Mouse (Mus musculus) embryonic fibroblast, embryonic 13.5 days (primary cell): ENCODE measurements around the gene Smtn. TPM values are rescaled to one million over a fixed set of nuclear protein-coding genes. Genes with fewer than 3 reads are reported as not detected.

ENCODE experiments used
- H3K27ac ChIP-seq: 2 replicates; pipeline ENCODE4 v1.5.1; 2012; ENCODE audit warnings: low read length, control low read depth, inconsistent platforms; ENCODE audit not compliant: insufficient read depth
- H3K4me1 ChIP-seq: 2 replicates; pipeline ENCODE4 v1.6.1; 2011; ENCODE audit warnings: low read length; ENCODE audit not compliant: control insufficient read depth, insufficient read depth
- H3K4me3 ChIP-seq: 2 replicates; pipeline ENCODE4 v1.5.1; 2011; ENCODE audit warnings: mild to moderate bottlenecking, control low read depth, low read length; ENCODE audit not compliant: insufficient read depth
- CTCF ChIP-seq: IDR thresholded peaks from 2 replicates; pipeline ENCODE4 v1.5.1; 2011; ENCODE audit warnings: mild to moderate bottlenecking, control low read depth, low read length, moderate library complexity, borderline replicate concordance; ENCODE audit not compliant: insufficient read depth
- POLR2A ChIP-seq: IDR thresholded peaks from 2 replicates; pipeline ENCODE4 v1.6.1; 2011; ENCODE audit warnings: low read depth, mild to moderate bottlenecking, control low read depth, low read length, moderate library complexity
- polyA plus RNA-seq: library from polyadenylated mRNA; stranded (reverse); fragments of >200 nt; gene quantifications from 2 replicates; pipeline ENCODE4 v1.2.4, GENCODE M21; 2011; ENCODE audit warnings: low read depth; ENCODE audit not compliant: missing spikeins, insufficient read length

Gene Smtn
- polyA plus RNA-seq, 1 experiment = 79.0 TPM

DNA sequence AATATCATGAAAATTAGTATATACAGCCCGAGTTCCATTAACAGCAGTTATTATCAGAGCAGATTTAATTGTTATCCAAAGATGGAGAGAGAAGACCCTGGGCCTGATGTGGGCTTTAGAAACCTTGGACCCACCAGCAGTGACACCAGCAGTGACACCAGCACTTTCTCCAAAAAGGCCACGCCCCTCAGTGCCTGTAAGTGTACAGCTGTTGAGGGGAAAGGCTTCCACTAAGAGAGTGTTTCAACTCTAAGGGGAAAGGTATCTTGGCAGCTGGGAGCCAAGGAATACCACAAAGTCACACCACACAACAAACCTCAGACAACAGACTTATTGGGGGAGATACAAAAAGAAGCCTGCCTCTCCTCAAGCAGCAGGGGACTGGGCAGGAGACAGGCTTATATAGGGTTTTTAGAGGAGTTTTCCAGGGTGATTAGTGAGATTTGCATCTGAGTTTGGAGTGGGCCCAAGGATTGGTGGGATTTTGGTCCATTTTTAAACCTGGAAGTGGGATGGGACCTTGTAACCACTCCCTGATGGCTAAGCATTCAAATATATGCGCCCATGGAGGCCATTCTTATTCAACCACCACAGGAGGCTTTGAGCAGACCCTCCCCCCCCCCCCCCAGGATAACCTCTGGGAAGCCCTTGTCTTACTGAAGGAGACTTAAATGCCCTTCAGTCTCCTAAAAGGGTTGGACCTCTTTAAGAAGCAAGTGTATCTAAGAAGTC, 8.3 kb upstream of the Smtn start:
- Histone ChIP-seq H3K27ac (no peak overlapping the region), H3K4me3 (no peak overlapping the region), H3K4me1 (no peaks in the 10 kb centered on the region)
- TF ChIP-seq POLR2A (no peak), CTCF (no peak)

DNA sequence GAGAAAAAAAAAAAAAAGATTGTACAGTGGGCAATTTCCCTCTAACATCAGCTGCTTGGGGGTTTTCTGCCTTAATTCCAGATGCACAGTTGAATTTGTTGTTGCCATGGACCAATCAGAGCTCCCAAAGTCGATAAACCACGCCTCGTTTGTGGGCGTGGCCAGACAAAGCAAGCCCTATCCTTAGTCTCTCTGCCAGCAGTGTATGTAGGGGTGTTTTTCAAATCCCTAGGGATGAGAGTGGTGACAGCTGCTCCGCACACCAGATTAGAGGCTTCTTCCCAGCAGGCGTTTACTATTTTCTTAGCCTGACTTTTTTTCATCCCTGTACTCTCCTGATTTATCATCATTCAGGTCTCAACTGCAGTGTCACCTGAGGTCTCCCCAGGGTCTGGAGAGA, 7.6 kb upstream of the Smtn start:
- Histone ChIP-seq H3K27ac (no peak overlapping the region), H3K4me3 (no peak overlapping the region), H3K4me1 (no peaks in the 10 kb centered on the region)
- TF ChIP-seq CTCF (no peak), POLR2A (no peak)

DNA sequence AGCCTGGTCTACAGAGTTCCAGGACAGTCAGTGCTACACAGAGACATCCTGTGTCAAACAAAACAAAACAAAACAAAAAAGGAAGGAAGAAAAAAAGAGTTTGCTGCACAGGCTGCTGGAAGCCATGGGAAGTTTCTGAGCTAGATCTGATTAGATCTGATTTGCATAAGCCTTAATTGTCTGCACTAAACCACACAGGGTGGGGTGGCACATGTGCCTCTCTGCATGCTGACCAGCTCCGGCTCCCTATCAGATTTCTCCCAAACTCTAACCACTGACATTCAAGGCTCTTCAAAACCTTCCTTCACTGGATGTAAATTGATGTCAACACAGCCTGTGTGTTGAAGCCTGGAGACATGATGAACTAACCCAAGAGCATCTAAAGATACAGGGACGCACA, 6.6 kb upstream of the Smtn start:
- Histone ChIP-seq H3K27ac (no peak overlapping the region), H3K4me1 (no peaks in the 10 kb centered on the region), H3K4me3 (no peak overlapping the region)
- TF ChIP-seq POLR2A = no peak
- TF ChIP-seq CTCF = no peak

DNA sequence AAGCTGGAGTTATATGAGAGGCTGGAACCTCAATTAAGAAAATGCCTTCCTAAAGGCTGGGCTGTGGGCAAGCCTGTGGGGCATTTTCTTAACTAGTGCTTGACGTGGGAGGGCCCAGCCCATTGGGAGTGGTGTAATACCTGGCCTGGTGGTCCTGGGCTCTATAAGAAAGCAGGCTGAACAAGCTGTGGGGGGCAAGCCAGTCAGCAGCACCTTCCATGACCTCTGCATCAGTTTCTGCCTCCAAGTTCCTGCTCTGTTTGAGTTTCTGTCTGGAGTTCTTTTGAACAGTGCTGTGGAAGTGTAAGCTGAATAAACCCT, 5.8 kb upstream of the Smtn start:
- TF ChIP-seq POLR2A (no peak), CTCF (no peak)
- Histone ChIP-seq H3K4me1 (no peaks in the 10 kb centered on the region), H3K4me3 (no peak overlapping the region), H3K27ac (no peak overlapping the region)

DNA sequence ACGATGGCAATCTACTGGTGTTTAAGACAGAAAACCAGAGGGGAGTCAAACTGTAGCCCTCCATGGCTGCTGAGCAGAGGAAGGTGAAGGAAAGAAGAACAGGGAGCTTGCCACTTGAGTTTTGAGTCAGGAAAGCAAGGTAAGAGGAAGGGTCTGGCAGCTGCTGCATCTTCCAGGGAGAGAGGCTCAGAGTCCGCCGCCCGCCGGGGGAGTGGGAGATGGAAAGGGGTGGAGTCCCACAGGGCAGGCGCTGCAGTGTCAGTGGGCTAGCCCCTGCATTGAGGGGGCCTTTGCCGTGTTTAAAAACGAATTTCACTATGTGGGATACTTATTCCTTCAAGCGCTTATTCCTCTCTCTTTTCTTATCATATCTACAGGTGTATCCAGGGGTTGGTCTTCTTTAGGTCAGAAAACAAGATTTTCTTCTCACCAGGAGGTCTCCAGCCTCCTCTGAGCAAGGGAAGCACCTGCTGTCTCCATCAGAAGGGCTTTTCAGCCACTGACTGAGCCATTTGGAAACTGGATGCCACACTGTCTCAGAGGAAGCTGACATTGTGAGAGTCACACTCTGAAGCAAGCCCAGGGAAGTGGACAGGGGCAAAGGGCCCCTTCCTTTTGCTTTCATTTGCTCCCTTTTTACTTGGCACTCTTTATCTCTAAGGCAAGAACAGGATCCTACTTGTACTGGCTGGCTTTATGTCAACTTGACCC, 5.3 kb upstream of the Smtn start:
- Histone ChIP-seq H3K4me3 (no peak overlapping the region), H3K27ac (no peak overlapping the region), H3K4me1 (no peaks in the 10 kb centered on the region)
- TF ChIP-seq CTCF = no peak
- TF ChIP-seq POLR2A = no peak

DNA sequence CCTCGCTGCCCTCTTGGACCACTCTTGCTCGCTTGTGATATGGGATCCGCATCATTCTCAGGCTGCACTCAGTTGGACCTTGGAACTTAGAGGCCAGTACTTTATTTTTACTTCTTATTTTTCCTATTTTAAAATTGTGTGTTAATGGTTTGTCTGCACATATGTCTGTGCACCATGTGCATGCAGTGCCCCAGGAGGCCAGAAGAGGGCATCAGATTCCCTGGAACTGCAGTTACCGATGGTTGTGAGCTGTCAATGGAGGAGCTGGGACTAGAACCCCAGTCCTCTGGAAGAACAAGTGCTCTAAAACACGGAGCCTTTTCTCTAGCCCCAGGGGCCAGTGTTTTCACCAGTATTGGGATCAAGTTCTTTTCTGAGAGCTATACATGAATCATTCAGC, 4.0 kb upstream of the Smtn start:
- TF ChIP-seq CTCF = no peak
- TF ChIP-seq POLR2A = no peak
- Histone ChIP-seq H3K27ac (no peak overlapping the region), H3K4me1 (no peaks in the 10 kb centered on the region)

DNA sequence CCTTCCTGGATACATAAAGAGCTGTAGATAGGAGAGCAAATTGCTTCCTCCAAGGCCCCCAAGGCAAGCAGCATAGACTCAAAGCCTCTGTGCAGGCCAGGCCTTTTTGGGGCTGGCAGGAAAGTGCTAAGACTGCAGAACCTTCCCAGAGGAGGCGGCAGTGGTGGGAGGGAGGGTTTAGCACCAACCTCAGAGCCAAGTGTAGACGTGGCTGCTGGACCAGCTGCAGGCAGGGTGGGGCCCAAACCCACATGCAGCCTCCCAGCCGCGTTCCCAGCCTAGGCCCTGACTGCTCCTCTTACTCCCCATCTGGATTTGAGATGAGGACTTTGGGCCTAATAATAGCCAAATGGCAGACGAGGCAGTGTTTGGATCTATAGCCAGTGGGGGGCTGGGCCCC, 2.6 kb upstream of the Smtn start:
- H3K4me3 ChIP-seq = no peak overlapping the region
- peak; percentile 49; the same call in 1 of the 2 replicates for TF ChIP-seq POLR2A
- TF ChIP-seq CTCF = no peak
- H3K4me1 ChIP-seq = no peaks in the 10 kb centered on the region
- peak overlapping the region; percentile 47 for H3K27ac ChIP-seq

More for the DNA sequence above, 4.0 kb upstream of the Smtn start:
- no peak overlapping the region for H3K4me3 ChIP-seq

DNA sequence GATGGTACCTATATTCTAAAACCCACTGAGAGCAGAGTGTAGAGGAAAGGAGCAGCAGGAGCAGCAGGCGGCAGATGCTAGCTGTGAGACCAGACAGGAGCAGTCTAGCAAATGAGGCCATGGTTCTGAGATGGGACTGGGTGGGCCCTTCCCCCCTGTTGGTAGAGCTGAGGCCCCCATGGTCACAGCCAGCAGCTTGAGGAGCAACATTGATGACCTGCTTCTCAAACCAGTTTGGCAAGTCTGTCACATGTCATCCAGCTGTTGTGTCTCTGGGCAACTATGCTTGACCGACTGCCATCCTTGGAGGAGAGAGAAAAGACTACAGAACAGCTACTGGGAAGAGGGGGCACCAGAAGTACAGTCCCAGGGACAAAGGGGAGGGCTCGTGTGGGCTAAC, 1.5 kb upstream of the Smtn start:
- H3K4me3 ChIP-seq = no peak overlapping the region
- TF ChIP-seq POLR2A = no peak
- TF ChIP-seq CTCF = no peak
- 0 out of 2 replicates have a peak, but pooled peaks cover under 1% of the 10 kb centered on the region for H3K4me1 ChIP-seq
- no peak overlapping the region for H3K27ac ChIP-seq

DNA sequence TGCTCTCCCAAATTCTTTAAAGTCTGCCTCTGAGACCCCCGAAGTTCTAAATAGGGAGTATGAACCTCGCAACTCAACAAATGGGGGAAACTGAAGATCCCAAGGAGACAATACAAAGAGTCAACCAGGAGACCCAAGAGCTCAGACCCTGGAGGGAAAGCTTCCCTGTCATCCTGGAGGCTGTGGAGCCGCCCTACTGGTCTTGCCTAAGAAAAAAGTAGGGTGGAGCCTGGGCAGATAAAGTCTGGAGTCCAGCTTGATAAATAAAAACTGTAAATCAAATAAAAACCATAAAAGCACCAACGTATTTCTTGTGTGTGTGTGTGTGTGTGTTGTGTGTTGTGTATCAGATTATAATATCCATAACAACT, 601 bp downstream of the Smtn start:
- TF ChIP-seq POLR2A (no peak), CTCF (no peak)
- H3K4me1 ChIP-seq = peaks cover 5% of the 10 kb centered on the region
- no peak overlapping the region for H3K27ac ChIP-seq
- H3K4me3 ChIP-seq = peak overlapping the region; percentile 56

DNA sequence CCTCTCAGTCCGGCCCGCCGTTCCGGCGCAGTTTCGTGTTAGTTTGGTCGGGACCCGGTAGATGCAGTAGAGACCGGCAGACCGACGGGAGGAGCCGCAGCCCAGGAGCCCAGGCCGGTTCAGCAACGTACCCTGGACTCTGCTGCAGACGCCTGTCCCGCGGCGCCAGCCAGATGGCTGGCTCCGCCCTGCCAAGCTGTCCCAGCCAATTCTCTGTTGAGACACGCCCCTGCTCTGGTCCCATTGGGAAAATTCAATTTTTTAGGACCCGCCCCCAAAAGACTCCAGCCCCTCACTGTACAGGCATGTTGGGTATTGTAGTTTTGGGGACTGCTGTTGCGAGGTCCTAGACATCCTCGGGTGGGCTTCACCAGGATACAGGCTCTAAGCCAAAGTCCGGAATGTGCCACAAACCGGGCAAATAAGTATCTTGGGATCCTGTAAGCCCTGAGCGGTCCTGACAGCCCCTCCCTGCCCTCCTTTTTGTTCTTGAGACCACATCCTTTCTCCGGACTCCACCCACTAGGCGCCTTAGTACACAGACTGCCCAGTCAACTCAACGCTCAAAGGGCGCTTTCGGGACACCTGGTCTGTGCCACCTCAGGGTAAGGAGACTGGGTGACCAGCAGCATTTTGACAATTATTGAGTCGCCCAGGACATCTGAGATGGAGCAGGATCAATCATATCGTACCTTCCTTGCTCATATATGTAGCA, 1.1 kb downstream of the Smtn start:
- peak overlapping the region; percentile 97 for H3K4me3 ChIP-seq
- TF ChIP-seq CTCF (no peak), POLR2A (peak; percentile 99)
- peak overlapping the region; percentile 82 for H3K27ac ChIP-seq
- peaks cover 6% of the 10 kb centered on the region for H3K4me1 ChIP-seq
